Mouse (Mus musculus) spleen, adult 12 weeks (tissue): ENCODE results near the gene Commd2.

Source experiments
- DNase-seq: peaks from one replicate; pipeline ENCODE4 v3.0.0; 2022; ENCODE audit warnings: low spot score

Commd2 gene

GRCm38 (mm10) chr3:57651231-57651864 lies at the start of gene Commd2:
TSS of gene Commd2 (minus strand) at chr3:57651715.
- DNase-seq: peak; percentile 77

- DNase-seq: no peak
Measured at GRCm38 (mm10) chr3:57696779-57697178, 45.3 kb upstream of the Commd2 start.

- DNase-seq: no peak
Measured at GRCm38 (mm10) chr3:57696249-57696648, 44.7 kb upstream of the Commd2 start.

GRCm38 (mm10) chr3:57692719-57693118 lies 41.2 kb upstream of the Commd2 start, which contains the start of gene Ankub1:
TSS of gene Ankub1 (minus strand) at chr3:57692799.
- no peak for DNase-seq

- DNase-seq: no peak
Measured at GRCm38 (mm10) chr3:57691772-57692171, 40.3 kb upstream of the Commd2 start.

GRCm38 (mm10) chr3:57677786-57678185 lies 26.3 kb upstream of the Commd2 start:
- DNase-seq: no peak

GRCm38 (mm10) chr3:57674075-57674474 lies 22.6 kb upstream of the Commd2 start:
- no peak for DNase-seq

- peak; percentile 22 for DNase-seq
Measured at GRCm38 (mm10) chr3:57673586-57673985, 22.1 kb upstream of the Commd2 start.

GRCm38 (mm10) chr3:57667054-57667723 lies 15.7 kb upstream of the Commd2 start:
- peak; percentile 17 for DNase-seq

GRCm38 (mm10) chr3:57665880-57666279 lies 14.4 kb upstream of the Commd2 start:
- DNase-seq: no peak

- DNase-seq: no peak
Measured at GRCm38 (mm10) chr3:57664682-57665081, 13.2 kb upstream of the Commd2 start.

- DNase-seq: no peak
Measured at GRCm38 (mm10) chr3:57663731-57664130, 12.2 kb upstream of the Commd2 start.

- DNase-seq: no peak
Measured at GRCm38 (mm10) chr3:57658608-57659007, 7.1 kb upstream of the Commd2 start.

- no peak for DNase-seq
Measured at GRCm38 (mm10) chr3:57653646-57654045, 2.1 kb upstream of the Commd2 start.

GRCm38 (mm10) chr3:57652485-57652884 lies 970 bp upstream of the Commd2 start:
- DNase-seq: no peak

- no peak for DNase-seq
Measured at GRCm38 (mm10) chr3:57651865-57652259, 347 bp upstream of the Commd2 start.

- DNase-seq: no peak
Measured at GRCm38 (mm10) chr3:57643191-57643590, 8.3 kb downstream of the Commd2 start.

- no peak for DNase-seq
Measured at GRCm38 (mm10) chr3:57637596-57637995, 13.9 kb downstream of the Commd2 start.

- no peak for DNase-seq
Measured at GRCm38 (mm10) chr3:57634763-57635487, 16.6 kb downstream of the Commd2 start.

GRCm38 (mm10) chr3:57626954-57627513 lies 24.5 kb downstream of the Commd2 start:
- no peak for DNase-seq

- DNase-seq: peak; percentile 4
Measured at GRCm38 (mm10) chr3:57625275-57625997, 26.1 kb downstream of the Commd2 start.

- DNase-seq: no peak
Measured at GRCm38 (mm10) chr3:57619718-57620117, 31.8 kb downstream of the Commd2 start.
